Mouse (Mus musculus) small intestine, adult 10 weeks (tissue): ENCODE data around the gene Tnip2. TPM values are rescaled to one million over a fixed set of nuclear protein-coding genes. Genes with fewer than 3 reads are reported as not detected.

ENCODE experiments used
- polyA plus RNA-seq: library from polyadenylated mRNA; stranded (reverse); fragments of 350-450 nt; fragmentation: Illumina TruSeq; extraction: RNeasy Lipid Tissue Mini Kit (QIAGEN cat#74804); gene quantifications from one replicate; pipeline ENCODE4 v1.2.3, GENCODE M21; 2014; ENCODE audit warnings: low replicate concordance

The Tnip2 gene
- 3.9 TPM for polyA plus RNA-seq

DNA sequence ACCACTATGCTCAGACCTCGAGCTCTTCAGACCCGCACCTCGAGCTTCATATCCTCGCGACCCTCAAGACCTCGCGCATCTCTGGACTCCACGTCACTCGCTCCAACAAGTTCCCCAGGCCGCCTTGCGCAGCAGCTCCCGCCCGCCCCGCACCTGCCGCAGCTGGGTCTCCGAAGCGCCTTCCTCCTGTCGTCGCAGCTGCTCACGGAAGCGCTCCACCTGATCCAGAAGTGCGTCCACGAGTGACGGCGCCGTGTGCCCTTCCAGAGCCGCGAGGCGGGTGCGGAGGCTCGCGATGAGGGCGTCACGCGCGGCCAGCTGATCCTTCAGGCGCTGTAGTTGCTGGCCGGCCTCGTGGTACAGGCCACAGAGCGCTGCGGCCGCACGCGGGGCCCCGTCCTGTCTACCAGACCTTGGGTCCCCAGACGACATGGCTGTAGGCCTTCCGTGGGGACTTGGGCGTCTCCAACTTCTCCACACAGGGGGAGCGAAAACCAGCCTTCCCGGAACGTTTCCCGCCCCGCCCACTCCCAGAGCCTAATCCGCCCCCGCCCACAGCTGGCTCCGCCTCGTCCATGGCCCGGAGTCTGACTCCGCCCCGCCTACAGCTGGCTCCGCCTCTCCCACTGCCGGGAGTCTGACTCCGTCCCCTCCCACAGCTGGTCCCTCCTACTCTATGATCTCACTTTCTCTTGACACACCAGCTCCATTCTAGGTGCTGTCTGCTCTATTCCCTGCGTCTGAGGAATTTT is at the start of gene Tnip2:
Gene Tnip2, minus strand, starts transcription at position 526 of the 752 bp plus-strand sequence.

DNA sequence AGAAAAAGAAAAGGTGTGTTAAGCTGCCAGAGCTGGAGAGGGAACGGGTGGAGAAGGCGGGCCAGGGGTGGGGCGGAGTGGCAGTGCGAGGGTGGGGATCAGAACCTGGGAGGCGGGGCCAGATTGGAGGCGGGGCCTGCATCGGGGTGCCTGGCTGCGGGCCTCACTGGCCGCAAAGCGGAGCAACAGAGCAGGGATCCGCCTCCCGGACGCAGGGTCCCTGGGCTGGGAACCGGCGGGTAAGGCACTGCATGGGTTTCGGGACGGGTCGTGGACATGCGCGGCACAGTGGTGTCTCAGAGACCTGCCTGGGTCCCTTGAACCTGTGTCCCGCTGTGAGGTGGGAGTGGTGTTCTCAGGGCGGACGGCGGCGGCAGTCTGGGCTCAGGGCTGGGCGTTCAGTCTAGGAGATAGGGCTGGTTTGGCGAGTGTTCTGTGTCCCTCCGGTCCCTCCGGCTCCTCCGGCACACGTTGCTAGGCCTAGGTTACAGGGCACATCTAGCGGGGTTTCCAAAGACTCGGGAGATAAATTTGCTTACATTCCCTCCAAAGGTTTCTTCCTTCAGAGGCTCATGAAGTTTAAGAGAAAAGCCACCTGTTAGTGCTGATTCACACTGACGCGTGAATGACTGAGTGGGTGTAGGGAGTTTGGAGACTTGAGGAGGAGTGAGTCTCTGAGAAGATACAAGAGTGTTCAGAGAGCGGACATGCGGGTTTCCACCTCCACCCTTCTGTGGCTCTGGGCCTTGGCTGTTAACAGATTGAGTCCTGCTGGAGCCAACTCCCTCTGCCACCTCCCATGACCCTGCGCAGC is 12.1 kb upstream of the Tnip2 start, which contains the start of gene Sh3bp2:
Gene Sh3bp2, plus strand, starts transcription at position 176 of the 814 bp plus-strand sequence.

Other genes with a start within 250 kb of the Tnip2 start
- gene Zfyve28, start 225.5 kb downstream of the Tnip2 start, polyA plus RNA-seq, result not detected
- gene Cfap99, start 225.4 kb downstream of the Tnip2 start, polyA plus RNA-seq, result not detected
- 65.3 TPM for gene Rnf4, start 177.7 kb downstream of the Tnip2 start, polyA plus RNA-seq
- 16.2 TPM for gene Fam193a, start 144.1 kb downstream of the Tnip2 start, polyA plus RNA-seq
- 0.59 TPM for gene Sh3bp2, start 11.8 kb upstream of the Tnip2 start, polyA plus RNA-seq
- 73.9 TPM for gene Add1, start 59.7 kb upstream of the Tnip2 start, polyA plus RNA-seq
- gene Mfsd10, start 123.2 kb upstream of the Tnip2 start, polyA plus RNA-seq, result 0.41 TPM
- gene Nop14, start 146.2 kb upstream of the Tnip2 start, polyA plus RNA-seq, result 13.1 TPM
- 5.2 TPM for gene Grk4, start 146.4 kb upstream of the Tnip2 start, polyA plus RNA-seq
- gene Htt, start 247.7 kb upstream of the Tnip2 start, polyA plus RNA-seq, result 4.3 TPM